Mouse (Mus musculus) megakaryocyte, adult 5-6 weeks (primary cell): ENCODE measurements around the gene Dtx2. TPM values are rescaled to one million over a fixed set of nuclear protein-coding genes. Genes with fewer than 3 reads are reported as not detected.
"Not testable (repeated sequence)": the region's sequence is repeated elsewhere in the genome, so short reads cannot be mapped to it uniquely, and the experiment has no call there.

Source experiments
- ATAC-seq: 2 replicates; pipeline ENCODE4 v1.8.0; 2016; ENCODE audit warnings: mild to moderate bottlenecking, inconsistent platforms; ENCODE audit not compliant: poor library complexity, severe bottlenecking
- total RNA-seq, 2 experiments: library from RNA; stranded (forward) in 1 of 2; stranded (reverse) in 1 of 2; fragments of 153-499, 151-499 nt in 1 of 2; fragments of 221-1000, 200-1000 nt in 1 of 2; gene quantifications; 2 replicates each; pipeline versions ENCODE4 v1.2.3 to v1.2.4; 2015 to 2017

Gene Dtx2
- total RNA-seq, 2 experiments from 2014 or later, result 12.4 to 26.3 TPM

- ATAC-seq, result no peak
Observed at GRCm38 (mm10) chr5:136019907-136020306, 25.3 kb downstream of the Dtx2 start.

- ATAC-seq, result no peak
Observed at GRCm38 (mm10) chr5:136025712-136026111, 31.1 kb downstream of the Dtx2 start.

GRCm38 (mm10) chr5:136026859-136027258, 32.3 kb downstream of the Dtx2 start:
- no peak for ATAC-seq

GRCm38 (mm10) chr5:136027612-136028311, 33.2 kb downstream of the Dtx2 start:
- no peak for ATAC-seq

GRCm38 (mm10) chr5:136034868-136035267, 40.3 kb downstream of the Dtx2 start:
- ATAC-seq, result peak; percentile 63

- peak; percentile 58 for ATAC-seq
Observed at GRCm38 (mm10) chr5:136035285-136035684, 40.7 kb downstream of the Dtx2 start.

- ATAC-seq, result no peak
Observed at GRCm38 (mm10) chr5:136036667-136037066, 42.1 kb downstream of the Dtx2 start.

GRCm38 (mm10) chr5:136038258-136039214, 43.9 kb downstream of the Dtx2 start, which contains the start of gene Upk3b:
Gene Upk3b (plus strand): TSS chr5:136038496.
- no peak for ATAC-seq

- no peak for ATAC-seq
Observed at GRCm38 (mm10) chr5:136040210-136040609, 45.6 kb downstream of the Dtx2 start.

- ATAC-seq, result no peak
Observed at GRCm38 (mm10) chr5:136041260-136041659, 46.7 kb downstream of the Dtx2 start.

GRCm38 (mm10) chr5:136041666-136042065, 47.1 kb downstream of the Dtx2 start:
- no peak for ATAC-seq

GRCm38 (mm10) chr5:136044865-136045264, 50.3 kb downstream of the Dtx2 start:
- ATAC-seq, result no peak

GRCm38 (mm10) chr5:136045408-136045807, 50.8 kb downstream of the Dtx2 start:
- ATAC-seq, result peak; percentile 54; the same call in 1 of the 2 replicates

GRCm38 (mm10) chr5:136045987-136046386, 51.4 kb downstream of the Dtx2 start:
- peak; percentile 80 for ATAC-seq

- ATAC-seq, result not testable (repeated sequence)
Observed at GRCm38 (mm10) chr5:136048541-136048940, 53.9 kb downstream of the Dtx2 start.

GRCm38 (mm10) chr5:136049926-136050325, 55.3 kb downstream of the Dtx2 start:
- no peak for ATAC-seq

- no peak for ATAC-seq
Observed at GRCm38 (mm10) chr5:136051231-136052085, 56.9 kb downstream of the Dtx2 start.

GRCm38 (mm10) chr5:136052861-136053655, 58.5 kb downstream of the Dtx2 start:
- ATAC-seq, result no peak

GRCm38 (mm10) chr5:136054301-136055077, 59.9 kb downstream of the Dtx2 start, which contains the start of gene Upk3bl:
Gene Upk3bl (plus strand): TSS chr5:136054492.
- no peak for ATAC-seq
